Mouse (Mus musculus) T-helper 2 cell (primary cell): ENCODE measurements at regions not wholly inside any gene's neighbourhood (a gene's known extent, or its start where the extent isn't known, plus 50 kb on each side); places are given as distances from the start of the nearest gene placed in this dataset.

Source experiments
- in situ Hi-C: fragments of 300-600 bp; cut with MboI, MseI; formaldehyde crosslinking; loops from one replicate; pipeline ENCODE4 v1.15.1; 2025; ENCODE audit warnings: high pct_unique_total_duplicates

GRCm38 (mm10) chr13:52778848-52779247 lies 150.6 kb downstream of the Auh start:
- in situ Hi-C loops, result no loop called here
